Mouse (Mus musculus) embryonic facial prominence, embryonic 12.5 days (tissue): ENCODE measurements around the gene Tle6. TPM values are rescaled to one million over a fixed set of nuclear protein-coding genes. Genes with fewer than 3 reads are reported as not detected.
A peak's percentile ranks its signal among the peaks of the same experiment; 100 is the strongest.

ENCODE experiments used
- ATAC-seq: fragments of 200-750 bp; cut with Nextera tagmentation; 2 replicates; pipeline ENCODE4 v1.8.0; 2017; ENCODE audit not compliant: insufficient number of reproducible peaks, insufficient read depth, low FRiP score, low TSS enrichment
- H3K27ac ChIP-seq: fragments of 300-500 bp; sonication (generic); 2 replicates; pipeline ENCODE4 v1.5.1; 2016; ENCODE audit warnings: mild to moderate bottlenecking
- H3K27me3 ChIP-seq: fragments of 300-500 bp; sonication (generic); 2 replicates; pipeline ENCODE4 v1.6.1; 2016; ENCODE audit warnings: mild to moderate bottlenecking, moderate library complexity
- H3K36me3 ChIP-seq: fragments of 300-500 bp; sonication (generic); 2 replicates; pipeline ENCODE4 v1.6.1; 2016; ENCODE audit warnings: mild to moderate bottlenecking
- H3K4me1 ChIP-seq: fragments of 300-500 bp; sonication (generic); 2 replicates; pipeline ENCODE4 v1.6.1; 2016
- H3K4me2 ChIP-seq: fragments of 300-500 bp; sonication (generic); replicated peaks from 2 replicates; pipeline ENCODE4 v1.6.1; 2016; ENCODE audit warnings: mild to moderate bottlenecking, moderate library complexity
- H3K4me3 ChIP-seq: fragments of 300-500 bp; sonication (generic); 2 replicates; pipeline ENCODE4 v1.5.1; 2016; ENCODE audit warnings: mild to moderate bottlenecking
- H3K9ac ChIP-seq: fragments of 300-500 bp; sonication (generic); 2 replicates; pipeline ENCODE4 v1.6.1; 2016; ENCODE audit warnings: mild to moderate bottlenecking, moderate library complexity
- H3K9me3 ChIP-seq: fragments of 300-500 bp; sonication (generic); 2 replicates; pipeline ENCODE4 v1.6.1; 2016; ENCODE audit warnings: mild to moderate bottlenecking, moderate library complexity
- WGBS: fragments of 180-500 bp; shearing (Covaris S2); methylation state at CpG from one replicate; pipeline ENCODE4 v1.1.7; 2016; 5-methylcytosine and 5-hydroxymethylcytosine counted together
- polyA plus RNA-seq: library from polyadenylated mRNA; unstranded; fragments of >200 nt; fragmentation: Nextera tagmentation; extraction: Ambion mirVana; gene quantifications from 2 replicates; pipeline ENCODE4 v1.2.1, GENCODE M21; 2016

Tle6 gene
- polyA plus RNA-seq, 1 experiment from 2014 or later, result 14.4 TPM

DNA sequence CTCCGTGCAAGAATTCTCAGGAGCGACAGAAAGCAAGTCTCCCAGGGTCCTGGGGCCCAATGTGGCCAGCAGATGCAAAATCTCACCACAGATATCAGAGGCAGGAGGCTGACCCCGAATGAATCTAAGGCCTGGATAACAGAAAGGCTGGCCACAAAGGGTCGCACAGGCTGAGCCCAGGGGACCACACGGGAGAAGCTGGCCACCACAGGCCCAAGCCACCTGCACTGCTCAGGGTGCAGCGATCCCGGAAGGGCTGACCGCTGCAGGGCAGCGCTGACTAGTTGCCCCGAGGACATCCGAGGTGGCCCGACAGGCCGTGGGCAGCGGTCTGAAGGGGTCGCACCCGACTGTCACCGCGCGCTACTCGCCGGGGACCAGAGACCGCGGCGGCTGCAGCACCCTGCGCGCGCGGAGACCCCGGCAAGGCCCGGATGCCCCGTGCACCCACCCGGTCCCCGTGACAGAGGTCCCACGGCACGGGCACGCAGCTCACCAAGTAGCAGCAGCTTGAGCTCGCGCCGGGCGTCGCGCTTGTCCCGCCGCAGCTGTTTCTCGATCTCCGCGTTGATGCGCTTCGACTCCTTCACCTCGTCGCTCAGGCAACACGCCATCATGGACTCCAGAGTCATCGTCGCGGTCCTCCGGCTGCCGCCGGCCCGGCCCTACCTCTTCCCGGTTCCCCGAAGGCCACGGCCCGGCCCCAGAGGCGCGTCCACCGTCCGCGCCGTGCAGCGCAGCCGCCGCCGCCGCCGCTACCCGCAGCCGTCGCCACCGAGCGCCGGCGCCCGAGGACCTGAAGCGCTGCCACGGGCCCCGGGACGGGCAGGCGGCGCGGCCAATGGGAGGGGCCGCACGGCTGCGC lies 56.3 kb downstream of the Tle6 start:
- no peak for ATAC-seq
- H3K9me3 ChIP-seq, result no peaks in the 10 kb centered on the region
- H3K9ac ChIP-seq, result peak overlapping the region; percentile 96
- under 1% methylated on average over 89 of the region's 93 CpGs for WGBS
- peaks cover 23% of the 10 kb centered on the region for H3K4me1 ChIP-seq
- peak overlapping the region; percentile 96 for H3K4me3 ChIP-seq
- peaks cover 14% of the 10 kb centered on the region; the same call in 1 of the 2 replicates for H3K36me3 ChIP-seq
- peak overlapping the region; percentile 84 for H3K27ac ChIP-seq
- peak overlapping the region; percentile 97 for H3K4me2 ChIP-seq
- H3K27me3 ChIP-seq, result no peaks in the 10 kb centered on the region

- no peak for ATAC-seq
- peaks cover 23% of the 10 kb centered on the region for H3K36me3 ChIP-seq
- WGBS, result 76% methylated on average over 1 of the region's 1 CpGs
- no peaks in the 10 kb centered on the region for H3K27me3 ChIP-seq
- H3K27ac ChIP-seq, result no peak overlapping the region
- peaks cover 23% of the 10 kb centered on the region for H3K4me1 ChIP-seq
- peak overlapping the region; percentile 97 for H3K4me2 ChIP-seq
- H3K9ac ChIP-seq, result peak overlapping the region; percentile 96
- peak overlapping the region; percentile 96 for H3K4me3 ChIP-seq
- no peaks in the 10 kb centered on the region for H3K9me3 ChIP-seq
Observed at GRCm38 (mm10) chr10:81543633-81544032, 57.2 kb downstream of the Tle6 start.

DNA sequence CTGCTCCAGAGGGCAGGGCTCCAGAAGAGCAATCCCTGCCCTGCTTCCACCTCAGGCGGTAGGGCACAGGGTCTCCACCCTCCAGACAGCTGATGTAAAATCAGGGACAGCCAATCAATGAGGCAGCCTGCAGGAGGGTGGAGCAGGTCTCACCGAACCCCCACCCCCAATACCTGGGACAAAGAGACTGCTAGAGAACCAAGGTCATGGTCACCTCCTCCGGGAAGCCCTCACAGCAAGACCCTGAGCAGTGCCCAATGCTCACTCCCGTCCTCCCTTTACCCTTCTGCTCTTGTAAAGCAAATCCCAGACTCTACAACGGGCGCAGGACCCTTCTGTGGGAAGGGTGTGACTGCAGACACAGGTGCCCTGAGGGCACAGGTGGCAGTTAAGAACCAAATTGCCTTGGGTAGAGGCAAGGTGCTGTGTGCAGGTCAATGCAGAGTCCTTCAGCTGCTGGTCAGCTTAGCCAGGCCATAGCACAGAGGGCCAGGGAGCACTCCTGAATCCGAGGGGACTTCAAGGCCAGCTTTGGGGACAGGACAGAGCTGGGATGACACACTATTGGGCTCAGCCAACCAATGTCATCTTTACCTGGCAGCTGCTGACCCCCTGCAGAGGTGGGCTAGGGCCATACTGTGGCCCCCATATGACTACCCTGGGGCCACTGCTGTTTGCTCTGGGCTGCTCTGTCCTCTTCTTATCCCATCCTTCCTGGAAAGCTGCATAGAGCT lies 58.0 kb downstream of the Tle6 start:
- H3K9me3 ChIP-seq, result no peaks in the 10 kb centered on the region
- H3K4me1 ChIP-seq, result peaks cover 23% of the 10 kb centered on the region
- peak overlapping the region; percentile 97 for H3K4me2 ChIP-seq
- WGBS, result 72% methylated on average over 7 of the region's 7 CpGs
- H3K9ac ChIP-seq, result peak overlapping the region; percentile 96
- peak overlapping the region; percentile 96 for H3K4me3 ChIP-seq
- H3K36me3 ChIP-seq, result peaks cover 26% of the 10 kb centered on the region
- no peak for ATAC-seq
- H3K27me3 ChIP-seq, result no peaks in the 10 kb centered on the region
- no peak overlapping the region for H3K27ac ChIP-seq

GRCm38 (mm10) chr10:81541803-81542202 lies 59.1 kb downstream of the Tle6 start:
- Histone ChIP-seq H3K9me3 (no peaks in the 10 kb centered on the region), H3K9ac (peak overlapping the region; percentile 10; the same call in 1 of the 2 replicates), H3K4me2 (no peak overlapping the region), H3K4me3 (no peak overlapping the region), H3K4me1 (peaks cover 23% of the 10 kb centered on the region), H3K36me3 (peaks cover 26% of the 10 kb centered on the region), H3K27me3 (no peaks in the 10 kb centered on the region), H3K27ac (no peak overlapping the region)
- WGBS, result 75% methylated on average over 10 of the region's 10 CpGs
- ATAC-seq, result no peak

DNA sequence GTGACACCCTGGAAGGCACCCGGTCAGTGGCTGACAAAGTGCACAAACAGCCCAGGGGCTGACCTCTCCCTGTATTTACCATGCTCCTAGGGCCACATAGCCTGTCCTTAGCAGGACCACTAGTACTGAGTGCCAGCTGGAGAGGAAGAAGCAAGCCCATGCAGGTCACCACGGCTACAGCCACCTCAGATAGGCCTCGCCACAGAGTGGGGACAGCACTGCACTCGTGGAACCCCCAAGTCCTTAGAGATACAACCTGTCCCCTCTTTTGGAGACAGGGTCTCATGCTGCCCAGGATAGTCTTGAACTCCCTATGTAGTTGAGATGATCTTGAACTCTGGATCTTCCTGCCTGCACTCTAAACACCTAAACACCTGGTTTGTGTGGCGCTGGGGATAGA lies 59.5 kb downstream of the Tle6 start:
- Histone ChIP-seq H3K4me2 (no peak overlapping the region), H3K9me3 (no peaks in the 10 kb centered on the region), H3K4me1 (peaks cover 23% of the 10 kb centered on the region), H3K36me3 (peaks cover 26% of the 10 kb centered on the region), H3K27ac (no peak overlapping the region), H3K4me3 (no peak overlapping the region), H3K27me3 (no peaks in the 10 kb centered on the region), H3K9ac (peak overlapping the region; percentile 10; the same call in 1 of the 2 replicates)
- 87% methylated on average over 5 of the region's 5 CpGs for whole genome bisulfite sequencing
- ATAC-seq, result no peak

Other genes starting within 250 kb of the Tle6 start
- 13.9 and 14.5 TPM in 2 replicates for gene Mfsd12, start 243.6 kb downstream of the Tle6 start, polyA plus RNA-seq
- gene 4930404N11Rik, start 235.3 kb downstream of the Tle6 start, polyA plus RNA-seq, result 0.73 and 0.82 TPM in 2 replicates
- 140 and 143 TPM in 2 replicates for gene Fzr1, start 222.6 kb downstream of the Tle6 start, polyA plus RNA-seq
- 73.6 and 77.0 TPM in 2 replicates for gene Dohh, start 216.6 kb downstream of the Tle6 start, polyA plus RNA-seq
- gene Gm48551, start 216.6 kb downstream of the Tle6 start, polyA plus RNA-seq, result 2.9 and 4.1 TPM in 2 replicates
- 2.0 and 3.8 TPM in 2 replicates for gene Gm48552, start 212.1 kb downstream of the Tle6 start, polyA plus RNA-seq
- gene Smim24, start 208.0 kb downstream of the Tle6 start, polyA plus RNA-seq, result 3.1 and 3.4 TPM in 2 replicates
- gene Nfic, start 145.4 kb downstream of the Tle6 start, polyA plus RNA-seq, result 46.2 and 50.8 TPM in 2 replicates
- gene Celf5, start 118.4 kb downstream of the Tle6 start, polyA plus RNA-seq, result 2.7 and 3.6 TPM in 2 replicates
- 81.9 and 82.9 TPM in 2 replicates for gene Ncln, start 104.7 kb downstream of the Tle6 start, polyA plus RNA-seq
- 0.22 and 0.58 TPM in 2 replicates for gene S1pr4, start 100.9 kb downstream of the Tle6 start, polyA plus RNA-seq
- gene Gna15, start 76.8 kb downstream of the Tle6 start, polyA plus RNA-seq, result 0.86 and 0.97 TPM in 2 replicates
- gene Gna11, start 55.9 kb downstream of the Tle6 start, polyA plus RNA-seq, result 82.7 and 83.5 TPM in 2 replicates
- 523 and 554 TPM in 2 replicates for gene Aes, start 41.6 kb downstream of the Tle6 start, polyA plus RNA-seq
- 59.2 and 71.1 TPM in 2 replicates for gene Tle2, start 26.5 kb downstream of the Tle6 start, polyA plus RNA-seq
- 1.6 and 1.7 TPM in 2 replicates for gene BC025920, start 5.2 kb upstream of the Tle6 start, polyA plus RNA-seq
- 55.1 and 55.5 TPM in 2 replicates for gene Sirt6, start 26.7 kb upstream of the Tle6 start, polyA plus RNA-seq
- gene Ankrd24, start 27.5 kb upstream of the Tle6 start, polyA plus RNA-seq, result 12.2 and 13.5 TPM in 2 replicates
- 6.1 and 6.3 TPM in 2 replicates for gene Gm10778, start 48.0 kb upstream of the Tle6 start, polyA plus RNA-seq
- 16.5 and 17.9 TPM in 2 replicates for gene Zfp433, start 103.8 kb upstream of the Tle6 start, polyA plus RNA-seq
- 14.7 and 15.3 TPM in 2 replicates for gene Gm3055, start 170.1 kb upstream of the Tle6 start, polyA plus RNA-seq
- gene Gm4767, start 211.1 kb upstream of the Tle6 start, polyA plus RNA-seq, result 2.7 and 3.3 TPM in 2 replicates